Mouse (Mus musculus) ES-Bruce4 (cell line): Measurements from ENCODE around the gene Tas2r105.

Experiments used
- CTCF ChIP-seq: IDR thresholded peaks from one replicate; pipeline ENCODE4 v1.8.1; 2011; ENCODE audit warnings: low read depth, low read length
- EP300 ChIP-seq: IDR thresholded peaks from 2 replicates; pipeline ENCODE4 v1.6.1; 2011; ENCODE audit warnings: low read depth, low read length; ENCODE audit not compliant: insufficient read depth
- POLR2A ChIP-seq: IDR thresholded peaks from one replicate; pipeline ENCODE4 v1.8.1; 2011; ENCODE audit warnings: low read length; ENCODE audit not compliant: insufficient read depth

- TF ChIP-seq CTCF (no peak), POLR2A (no peak), EP300 (no peak)
Observed at GRCm38 (mm10) chr6:131689963-131690362, 2.7 kb upstream of the Tas2r105 start, which contains the start of gene Tas2r114.
